Mouse (Mus musculus) cerebellum, adult 8-10 months (tissue): ENCODE measurements at regions not wholly inside any gene's neighbourhood (a gene's known extent, or its start where the extent isn't known, plus 50 kb on each side); places are given as distances from the start of the nearest gene placed in this dataset.

Source experiments
- DNase-seq: peaks from one replicate; pipeline ENCODE4 v3.0.0; 2022

GRCm38 (mm10) chr2:10825278-10826133 is 346.4 kb upstream of the Prkcq start:
- DNase-seq = peak; percentile 30

GRCm38 (mm10) chr2:10826134-10826767 is 345.7 kb upstream of the Prkcq start:
- DNase-seq = no peak

GRCm38 (mm10) chr2:10839976-10840375 is 331.9 kb upstream of the Prkcq start:
- DNase-seq = no peak

- DNase-seq = no peak
These were observed 310.1 kb upstream of the Prkcq start for GRCm38 (mm10) chr2:10861654-10862292.

- no peak for DNase-seq
These were observed 307.5 kb upstream of the Prkcq start for GRCm38 (mm10) chr2:10864451-10864850.

- no peak for DNase-seq
These were observed 297.6 kb upstream of the Prkcq start for GRCm38 (mm10) chr2:10874303-10874702.

- no peak for DNase-seq
These were observed 270.0 kb upstream of the Prkcq start for GRCm38 (mm10) chr2:10901926-10902325.

- no peak for DNase-seq
These were observed 252.0 kb upstream of the Prkcq start for GRCm38 (mm10) chr2:10919955-10920354.

- no peak for DNase-seq
These were observed 251.0 kb upstream of the Prkcq start for GRCm38 (mm10) chr2:10920686-10921485.

- DNase-seq = no peak
These were observed 250.1 kb upstream of the Prkcq start for GRCm38 (mm10) chr2:10921486-10922450.

GRCm38 (mm10) chr2:10923984-10924383 is 247.9 kb upstream of the Prkcq start:
- DNase-seq = no peak

- no peak for DNase-seq
These were observed 246.5 kb upstream of the Prkcq start for GRCm38 (mm10) chr2:10925361-10925760.

- DNase-seq = no peak
These were observed 234.5 kb upstream of the Prkcq start for GRCm38 (mm10) chr2:10937405-10937804.

GRCm38 (mm10) chr2:10965224-10965623 is 206.7 kb upstream of the Prkcq start:
- no peak for DNase-seq

GRCm38 (mm10) chr2:10966891-10967290 is 205.0 kb upstream of the Prkcq start:
- DNase-seq = no peak

GRCm38 (mm10) chr2:10969111-10969689 is 202.7 kb upstream of the Prkcq start:
- DNase-seq = no peak

- no peak for DNase-seq
These were observed 199.9 kb upstream of the Prkcq start for GRCm38 (mm10) chr2:10972051-10972450.

- DNase-seq = no peak
These were observed 193.1 kb upstream of the Prkcq start for GRCm38 (mm10) chr2:10978772-10979171.

GRCm38 (mm10) chr2:10986101-10986500 is 185.8 kb upstream of the Prkcq start:
- no peak for DNase-seq

GRCm38 (mm10) chr2:10990043-10990728 is 181.7 kb upstream of the Prkcq start:
- no peak for DNase-seq

GRCm38 (mm10) chr2:10998798-10999197 is 173.1 kb upstream of the Prkcq start:
- DNase-seq = no peak
